In the genomic region with DNA sequence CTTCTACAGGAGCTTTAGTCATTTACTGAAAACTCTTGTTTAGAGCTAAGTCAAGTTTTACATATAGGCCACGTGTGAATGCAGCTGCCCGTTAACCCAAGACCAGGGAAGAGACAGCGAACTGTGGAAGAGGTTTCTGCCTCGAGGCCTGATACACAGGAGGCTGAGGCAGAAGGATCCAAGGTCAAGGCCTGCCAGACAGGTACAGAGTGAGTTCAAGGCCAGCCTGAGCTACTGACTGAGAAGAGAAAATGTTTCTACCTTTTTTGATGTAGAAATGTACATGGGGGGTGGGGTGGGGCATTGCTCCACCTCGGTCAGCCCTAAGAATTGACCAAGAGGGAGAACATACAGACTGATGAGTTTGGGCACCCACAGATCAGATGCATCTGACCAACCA, we compare ENCODE assay signal across 29 mouse cellular contexts.
"Had no signal": no experiment of that assay in that cellular context is flagged by ENCODE, and none has a peak within 500 bp of the region (broad histone marks: within the 10 kb centered on the region; RNA-seq: fewer than 3 reads in every experiment).

No protein-coding gene starts in this region.

- H3K4me1 ChIP-seq: heart, embryonic 13.5 days; heart, embryonic 15.5 days; intestine, embryonic 15.5 days; liver, embryonic 13.5 days; liver, embryonic 15.5 days had no signal

- H3K27ac ChIP-seq: gastrocnemius, adult 2 months; heart, adult 2 months; heart, embryonic 13.5 days; heart, embryonic 15.5 days; hindbrain, embryonic 10.5 days; hindbrain, embryonic 12.5 days; hindbrain, embryonic 14.5 days; intestine, embryonic 15.5 days; layer of hippocampus, adult 2 months; left cerebral cortex, adult 2 months; limb, embryonic 10.5 days; limb, embryonic 12.5 days; liver, embryonic 13.5 days; liver, embryonic 15.5 days had no signal

- H3K36me3 ChIP-seq: heart, embryonic 15.5 days; intestine, embryonic 15.5 days; liver, embryonic 13.5 days; liver, embryonic 15.5 days had no signal

- H3K4me3 ChIP-seq: gastrocnemius, adult 2 months; heart, adult 2 months; heart, embryonic 13.5 days; heart, embryonic 15.5 days; hindbrain, embryonic 10.5 days; hindbrain, embryonic 12.5 days; intestine, embryonic 15.5 days; layer of hippocampus, adult 2 months; left cerebral cortex, adult 2 months; limb, embryonic 10.5 days; limb, embryonic 12.5 days; liver, embryonic 13.5 days; liver, embryonic 15.5 days had no signal

- DNase-seq: gastrocnemius, adult 2 months; gastrocnemius, postnatal 10 days; gastrocnemius, postnatal 25 days; heart, adult 2 months; heart, postnatal 14 days; heart, postnatal 4 days; kidney, adult 18-20 months; kidney, adult 8-10 months; kidney, postnatal 10 days; kidney, postnatal 25 days; kidney, postnatal 4 days; liver; liver, embryonic 13.5 days had no signal

- H3K4me2 ChIP-seq: heart, embryonic 11.5 days; heart, embryonic 13.5 days; heart, embryonic 15.5 days; hindbrain, embryonic 12.5 days; hindbrain, embryonic 14.5 days; intestine, embryonic 15.5 days; limb, embryonic 12.5 days; liver, embryonic 11.5 days; liver, embryonic 13.5 days; liver, embryonic 15.5 days had no signal

- H3K9ac ChIP-seq: heart, embryonic 13.5 days; heart, embryonic 15.5 days; hindbrain, embryonic 12.5 days; hindbrain, embryonic 14.5 days; intestine, embryonic 15.5 days; limb, embryonic 12.5 days; liver, embryonic 13.5 days; liver, embryonic 15.5 days had no signal

- H3K27me3 ChIP-seq: heart, embryonic 13.5 days; heart, embryonic 15.5 days; hindbrain, embryonic 12.5 days; intestine, embryonic 15.5 days; limb, embryonic 12.5 days; liver, embryonic 13.5 days; liver, embryonic 15.5 days had no signal

- ATAC-seq: hindbrain, embryonic 16.5 days; inflammation-experienced regulatory T-cells, adult 6 months; intestine, embryonic 15.5 days; intestine, postnatal 0 days had no signal

- H3K9me3 ChIP-seq: heart, embryonic 13.5 days; heart, embryonic 15.5 days; hindbrain, embryonic 10.5 days; hindbrain, embryonic 12.5 days; intestine, embryonic 15.5 days; limb, embryonic 10.5 days; limb, embryonic 12.5 days; liver, embryonic 13.5 days; liver, embryonic 15.5 days had no signal
